Mouse (Mus musculus): ENCODE data around the gene Prr19. TPM values are rescaled to one million over a fixed set of nuclear protein-coding genes. Genes with fewer than 3 reads are reported as not detected.

Gene Prr19
- polyA plus RNA-seq, 1 experiment from 2014 or later: not detected

DNA sequence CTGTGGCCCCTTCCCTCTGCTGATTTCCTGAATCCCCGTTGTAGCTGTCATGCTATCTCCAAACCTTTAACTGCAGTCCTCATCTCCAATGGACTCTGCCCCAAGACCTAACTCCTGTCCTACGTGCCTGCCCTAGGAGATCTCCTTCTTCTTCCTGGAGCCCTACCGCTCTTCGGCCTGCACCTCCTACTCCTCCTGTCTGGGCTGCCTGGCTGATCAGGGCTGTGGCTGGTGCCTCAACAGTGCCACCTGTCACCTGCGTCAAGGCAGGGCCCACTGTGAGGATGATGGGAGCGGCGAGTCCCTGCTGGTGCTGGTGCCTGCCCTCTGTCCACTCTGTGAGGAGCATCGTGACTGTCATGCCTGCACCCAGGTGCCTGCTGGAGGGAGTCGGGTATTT, 38.1 kb downstream of the Prr19 start:
- no peaks in the 10 kb centered on the region for H3K4me1 ChIP-seq (ENCODE audit: insufficient read depth)
- no peaks in the 10 kb centered on the region for H3K36me3 ChIP-seq (replicated peaks; ENCODE audit: insufficient read depth, low read length)
- H3K9me3 ChIP-seq (ENCODE audit: low read length): no peaks in the 10 kb centered on the region
- H3K4me3 ChIP-seq (ENCODE audit: low read depth, low read length): no peak overlapping the region
- no peak for ATAC-seq
- H3K4me2 ChIP-seq (ENCODE audit: low read depth, low read length): no peak overlapping the region
- no peak for DNase-seq
- H3K27ac ChIP-seq (ENCODE audit: low read depth): no peak overlapping the region
- H3K27me3 ChIP-seq (ENCODE audit: insufficient read depth, low read length): no peaks in the 10 kb centered on the region
- 85% methylated on average over 9 of the region's 9 CpGs for WGBS (ENCODE audit: insufficient replicate concordance)
- TF ChIP-seq CTCF (IDR thresholded peaks at IDR 0.05; ENCODE audit: low read depth) (no peak), EP300 (IDR thresholded peaks at IDR 0.05; ENCODE audit: low read depth) (no peak)
- H3K9ac ChIP-seq (replicated peaks): no peak overlapping the region

DNA sequence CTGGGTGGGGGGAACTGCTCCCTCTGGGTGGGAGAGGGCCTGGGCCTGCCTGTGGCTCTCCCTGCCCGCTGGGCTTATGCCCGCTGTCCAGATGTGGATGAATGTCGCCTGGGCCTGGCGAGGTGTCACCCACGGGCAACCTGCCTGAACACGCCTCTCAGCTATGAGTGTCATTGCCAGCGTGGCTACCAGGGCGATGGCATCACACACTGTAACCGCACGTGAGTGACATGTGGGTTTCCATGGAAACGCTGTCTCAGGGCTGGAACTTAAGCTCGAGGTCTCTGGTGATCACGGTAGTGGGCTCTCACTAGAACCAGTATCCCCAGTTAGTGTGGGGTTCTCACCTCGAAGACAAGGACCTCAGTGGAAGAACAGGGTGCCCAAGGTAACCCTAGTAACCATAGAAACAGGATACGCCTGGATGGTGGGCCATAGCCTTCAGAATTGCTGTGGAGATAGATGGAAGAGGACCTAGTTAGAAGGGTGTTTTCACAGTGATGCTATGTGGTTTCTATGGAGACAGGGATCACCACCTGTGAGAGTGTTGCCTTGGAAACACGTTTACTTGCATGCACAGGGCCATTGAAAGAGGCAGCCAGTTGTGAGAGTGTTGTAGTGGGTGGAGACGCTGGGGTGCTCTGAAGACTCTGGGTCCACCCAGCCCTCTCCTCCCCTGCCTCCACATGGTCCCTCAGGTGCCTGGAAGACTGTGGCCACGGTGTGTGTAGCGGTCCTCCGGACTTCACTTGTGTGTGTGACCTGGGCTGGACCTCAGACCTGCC, 40.0 kb downstream of the Prr19 start:
- Histone ChIP-seq H3K4me3 (ENCODE audit: low read depth, low read length) (no peak overlapping the region), H3K27me3 (ENCODE audit: insufficient read depth, low read length) (no peaks in the 10 kb centered on the region), H3K9me3 (ENCODE audit: low read length) (no peaks in the 10 kb centered on the region), H3K4me2 (ENCODE audit: low read depth, low read length) (no peak overlapping the region), H3K27ac (ENCODE audit: low read depth) (no peak overlapping the region), H3K9ac (replicated peaks) (no peak overlapping the region), H3K36me3 (replicated peaks; ENCODE audit: insufficient read depth, low read length) (no peaks in the 10 kb centered on the region), H3K4me1 (ENCODE audit: insufficient read depth) (no peaks in the 10 kb centered on the region)
- 76% methylated on average over 20 of the region's 20 CpGs for WGBS (ENCODE audit: insufficient replicate concordance)
- DNase-seq: no peak
- TF ChIP-seq CTCF (IDR thresholded peaks at IDR 0.05; ENCODE audit: low read depth) (no peak), EP300 (IDR thresholded peaks at IDR 0.05; ENCODE audit: low read depth) (no peak)
- ATAC-seq: no peak

DNA sequence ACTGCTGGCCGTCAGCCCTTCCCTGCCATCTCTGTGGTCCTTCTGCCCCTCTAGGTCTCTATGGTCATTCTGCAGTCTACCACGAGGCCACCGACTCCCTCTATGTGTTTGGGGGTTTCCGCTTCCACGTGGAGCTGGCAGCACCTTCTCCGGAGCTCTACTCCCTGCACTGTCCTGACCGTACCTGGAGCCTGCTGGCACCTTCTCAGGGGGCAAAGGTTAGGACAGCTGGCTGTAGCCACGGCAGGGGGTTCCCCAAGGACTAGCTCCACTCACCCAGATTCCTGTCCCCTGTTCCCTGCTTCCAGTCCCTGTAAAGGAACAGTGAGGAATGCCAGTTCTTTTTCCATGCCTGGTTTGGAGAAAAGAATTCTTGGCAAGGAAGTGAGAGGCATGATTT, 47.6 kb downstream of the Prr19 start:
- no peak for DNase-seq
- Histone ChIP-seq H3K27me3 (ENCODE audit: insufficient read depth, low read length) (no peaks in the 10 kb centered on the region), H3K9me3 (ENCODE audit: low read length) (no peaks in the 10 kb centered on the region), H3K4me2 (ENCODE audit: low read depth, low read length) (no peak overlapping the region), H3K27ac (ENCODE audit: low read depth) (no peak overlapping the region), H3K36me3 (replicated peaks; ENCODE audit: insufficient read depth, low read length) (no peaks in the 10 kb centered on the region), H3K4me3 (ENCODE audit: low read depth, low read length) (no peak overlapping the region), H3K4me1 (ENCODE audit: insufficient read depth) (no peaks in the 10 kb centered on the region), H3K9ac (replicated peaks) (no peak overlapping the region)
- TF ChIP-seq CTCF (IDR thresholded peaks at IDR 0.05; ENCODE audit: low read depth) (no peak), EP300 (IDR thresholded peaks at IDR 0.05; ENCODE audit: low read depth) (no peak)
- ATAC-seq: no peak
- 69% methylated on average over 8 of the region's 8 CpGs for WGBS (ENCODE audit: insufficient replicate concordance)

Other genes with a start within 250 kb of the Prr19 start
- 0.69 and 0.76 TPM in 2 replicates for gene Grik5, start 229.1 kb upstream of the Prr19 start, polyA plus RNA-seq (2015; fragmentation: Nextera tagmentation; extraction: Ambion mirVana)
- 9.4 and 10.8 TPM in 2 replicates for gene Zfp574, start 228.8 kb upstream of the Prr19 start, polyA plus RNA-seq (2015; fragmentation: Nextera tagmentation; extraction: Ambion mirVana)
- 2.0 and 2.9 TPM in 2 replicates for gene Pou2f2, start 121.7 kb upstream of the Prr19 start, polyA plus RNA-seq (2015; fragmentation: Nextera tagmentation; extraction: Ambion mirVana)
- gene Dedd2, start 80.8 kb upstream of the Prr19 start, polyA plus RNA-seq (2015; fragmentation: Nextera tagmentation; extraction: Ambion mirVana): 19.2 and 21.1 TPM in 2 replicates
- gene Zfp526, start 80.0 kb upstream of the Prr19 start, polyA plus RNA-seq (2015; fragmentation: Nextera tagmentation; extraction: Ambion mirVana): 1.0 and 1.2 TPM in 2 replicates
- 4.3 and 5.1 TPM in 2 replicates for gene Gsk3a, start 63.6 kb upstream of the Prr19 start, polyA plus RNA-seq (2015; fragmentation: Nextera tagmentation; extraction: Ambion mirVana)
- 4.6 and 5.2 TPM in 2 replicates for gene Erf, start 50.6 kb upstream of the Prr19 start, polyA plus RNA-seq (2015; fragmentation: Nextera tagmentation; extraction: Ambion mirVana)
- 8.9 and 9.7 TPM in 2 replicates for gene Cic, start 33.7 kb upstream of the Prr19 start, polyA plus RNA-seq (2015; fragmentation: Nextera tagmentation; extraction: Ambion mirVana)
- gene Pafah1b3, start 3.4 kb upstream of the Prr19 start, polyA plus RNA-seq (2015; fragmentation: Nextera tagmentation; extraction: Ambion mirVana): 23.4 and 25.4 TPM in 2 replicates
- not detected in 2 replicates for gene Tmem145, start 4.7 kb downstream of the Prr19 start, polyA plus RNA-seq (2015; fragmentation: Nextera tagmentation; extraction: Ambion mirVana)
- 0.58 and 0.81 TPM in 2 replicates for gene Megf8, start 15.8 kb downstream of the Prr19 start, polyA plus RNA-seq (2015; fragmentation: Nextera tagmentation; extraction: Ambion mirVana)
- not detected in 2 replicates for gene Cnfn, start 68.3 kb downstream of the Prr19 start, polyA plus RNA-seq (2015; fragmentation: Nextera tagmentation; extraction: Ambion mirVana)
- gene Lipe, start 97.3 kb downstream of the Prr19 start, polyA plus RNA-seq (2015; fragmentation: Nextera tagmentation; extraction: Ambion mirVana): 5.2 and 5.5 TPM in 2 replicates
- not detected in 2 replicates for gene Cxcl17, start 111.5 kb downstream of the Prr19 start, polyA plus RNA-seq (2015; fragmentation: Nextera tagmentation; extraction: Ambion mirVana)
- gene Ceacam1, start 176.2 kb downstream of the Prr19 start, polyA plus RNA-seq (2015; fragmentation: Nextera tagmentation; extraction: Ambion mirVana): 24.3 and 27.3 TPM in 2 replicates
- 0.08 TPM in 1 of 2 replicates, not detected in the other for gene Ceacam2, start 238.4 kb downstream of the Prr19 start, polyA plus RNA-seq (2015; fragmentation: Nextera tagmentation; extraction: Ambion mirVana)

Data from liver, postnatal 0 days (tissue).